Mouse (Mus musculus): ENCODE measurements at regions not wholly inside any gene's neighbourhood (a gene's known extent, or its start where the extent isn't known, plus 50 kb on each side); places are given as distances from the start of the nearest gene placed in this dataset.

- Histone ChIP-seq H3K27ac (ENCODE audit: insufficient read depth, low read depth, low read length) (no peak overlapping the region), H3K36me3 (ENCODE audit: control insufficient read depth, insufficient read depth, low read length) (no peaks in the 10 kb centered on the region), H3K4me3 (ENCODE audit: insufficient read depth, low read depth, low read length) (no peak overlapping the region), H3K4me1 (ENCODE audit: control insufficient read depth, insufficient read depth, low read length) (no peaks in the 10 kb centered on the region), H3K27me3 (replicated peaks; ENCODE audit: control insufficient read depth, insufficient read depth, low read length) (no peaks in the 10 kb centered on the region)
- DNase-seq: no peak
- TF ChIP-seq POLR2A (IDR thresholded peaks at IDR 0.05; ENCODE audit: low read depth, low read length) (no peak), CTCF (conservative IDR thresholded peaks at IDR 0.05; ENCODE audit: insufficient read depth, insufficient read length, low read depth, low read length) (no peak)
- 91% methylated on average over 4 of the region's 4 CpGs for WGBS
Observed at GRCm38 (mm10) chr11:114551262-114551661, 117.1 kb upstream of the Rpl38 start.

- 79% methylated on average over 5 of the region's 5 CpGs for WGBS
- no peak for DNase-seq
- no peak overlapping the region for H3K27ac ChIP-seq (ENCODE audit: insufficient read depth, low read depth, low read length)
- H3K4me1 ChIP-seq (ENCODE audit: control insufficient read depth, insufficient read depth, low read length): no peaks in the 10 kb centered on the region
- TF ChIP-seq POLR2A (IDR thresholded peaks at IDR 0.05; ENCODE audit: low read depth, low read length): no peak
- TF ChIP-seq CTCF (conservative IDR thresholded peaks at IDR 0.05; ENCODE audit: insufficient read depth, insufficient read length, low read depth, low read length): no peak
- H3K27me3 ChIP-seq (replicated peaks; ENCODE audit: control insufficient read depth, insufficient read depth, low read length): no peaks in the 10 kb centered on the region
- no peaks in the 10 kb centered on the region for H3K36me3 ChIP-seq (ENCODE audit: control insufficient read depth, insufficient read depth, low read length)
- H3K4me3 ChIP-seq (ENCODE audit: insufficient read depth, low read depth, low read length): no peak overlapping the region
Observed at GRCm38 (mm10) chr11:114548658-114549057, 119.7 kb upstream of the Rpl38 start.

GRCm38 (mm10) chr11:114544212-114544611 lies 124.1 kb upstream of the Rpl38 start:
- 65% methylated on average over 3 of the region's 3 CpGs for WGBS
- DNase-seq: no peak
- TF ChIP-seq POLR2A (IDR thresholded peaks at IDR 0.05; ENCODE audit: low read depth, low read length) (no peak), CTCF (conservative IDR thresholded peaks at IDR 0.05; ENCODE audit: insufficient read depth, insufficient read length, low read depth, low read length) (no peak)
- no peak overlapping the region for H3K4me3 ChIP-seq (ENCODE audit: insufficient read depth, low read depth, low read length)
- H3K36me3 ChIP-seq (ENCODE audit: control insufficient read depth, insufficient read depth, low read length): no peaks in the 10 kb centered on the region
- H3K4me1 ChIP-seq (ENCODE audit: control insufficient read depth, insufficient read depth, low read length): no peaks in the 10 kb centered on the region
- no peak overlapping the region for H3K27ac ChIP-seq (ENCODE audit: insufficient read depth, low read depth, low read length)
- H3K27me3 ChIP-seq (replicated peaks; ENCODE audit: control insufficient read depth, insufficient read depth, low read length): no peaks in the 10 kb centered on the region

GRCm38 (mm10) chr11:114542167-114542566 lies 126.2 kb upstream of the Rpl38 start:
- H3K36me3 ChIP-seq (ENCODE audit: control insufficient read depth, insufficient read depth, low read length): no peaks in the 10 kb centered on the region
- no peak for DNase-seq

GRCm38 (mm10) chr11:114540503-114540902 lies 127.8 kb upstream of the Rpl38 start:
- 71% methylated on average over 3 of the region's 3 CpGs for WGBS
- TF ChIP-seq CTCF (conservative IDR thresholded peaks at IDR 0.05; ENCODE audit: insufficient read depth, insufficient read length, low read depth, low read length): no peak
- TF ChIP-seq POLR2A (IDR thresholded peaks at IDR 0.05; ENCODE audit: low read depth, low read length): no peak
- H3K27ac ChIP-seq (ENCODE audit: insufficient read depth, low read depth, low read length): no peak overlapping the region
- no peak for DNase-seq
- no peaks in the 10 kb centered on the region for H3K36me3 ChIP-seq (ENCODE audit: control insufficient read depth, insufficient read depth, low read length)
- H3K27me3 ChIP-seq (replicated peaks; ENCODE audit: control insufficient read depth, insufficient read depth, low read length): no peaks in the 10 kb centered on the region
- no peak overlapping the region for H3K4me3 ChIP-seq (ENCODE audit: insufficient read depth, low read depth, low read length)
- no peaks in the 10 kb centered on the region for H3K4me1 ChIP-seq (ENCODE audit: control insufficient read depth, insufficient read depth, low read length)

More at GRCm38 (mm10) chr11:114542167-114542566, 126.2 kb upstream of the Rpl38 start:
- TF ChIP-seq POLR2A (IDR thresholded peaks at IDR 0.05; ENCODE audit: low read depth, low read length): no peak
- no peaks in the 10 kb centered on the region for H3K27me3 ChIP-seq (replicated peaks; ENCODE audit: control insufficient read depth, insufficient read depth, low read length)
- no peak overlapping the region for H3K27ac ChIP-seq (ENCODE audit: insufficient read depth, low read depth, low read length)
- no peaks in the 10 kb centered on the region for H3K4me1 ChIP-seq (ENCODE audit: control insufficient read depth, insufficient read depth, low read length)
- 75% methylated on average over 8 of the region's 8 CpGs for WGBS
- no peak overlapping the region for H3K4me3 ChIP-seq (ENCODE audit: insufficient read depth, low read depth, low read length)

GRCm38 (mm10) chr11:114536616-114537493 lies 131.5 kb upstream of the Rpl38 start:
- no peaks in the 10 kb centered on the region for H3K4me1 ChIP-seq (ENCODE audit: control insufficient read depth, insufficient read depth, low read length)
- no peaks in the 10 kb centered on the region for H3K36me3 ChIP-seq (ENCODE audit: control insufficient read depth, insufficient read depth, low read length)
- DNase-seq: no peak
- H3K27ac ChIP-seq (ENCODE audit: insufficient read depth, low read depth, low read length): no peak overlapping the region
- no peak overlapping the region for H3K4me3 ChIP-seq (ENCODE audit: insufficient read depth, low read depth, low read length)
- 34% methylated on average over 13 of the region's 13 CpGs for WGBS
- TF ChIP-seq CTCF (conservative IDR thresholded peaks at IDR 0.05; ENCODE audit: insufficient read depth, insufficient read length, low read depth, low read length) (no peak), POLR2A (IDR thresholded peaks at IDR 0.05; ENCODE audit: low read depth, low read length) (no peak)
- no peaks in the 10 kb centered on the region for H3K27me3 ChIP-seq (replicated peaks; ENCODE audit: control insufficient read depth, insufficient read depth, low read length)

- no peak for TF ChIP-seq CTCF (conservative IDR thresholded peaks at IDR 0.05; ENCODE audit: insufficient read depth, insufficient read length, low read depth, low read length)
- TF ChIP-seq POLR2A (IDR thresholded peaks at IDR 0.05; ENCODE audit: low read depth, low read length): no peak
- Histone ChIP-seq H3K27ac (ENCODE audit: insufficient read depth, low read depth, low read length) (no peak overlapping the region), H3K27me3 (replicated peaks; ENCODE audit: control insufficient read depth, insufficient read depth, low read length) (no peaks in the 10 kb centered on the region), H3K4me3 (ENCODE audit: insufficient read depth, low read depth, low read length) (no peak overlapping the region), H3K36me3 (ENCODE audit: control insufficient read depth, insufficient read depth, low read length) (no peaks in the 10 kb centered on the region), H3K4me1 (ENCODE audit: control insufficient read depth, insufficient read depth, low read length) (no peaks in the 10 kb centered on the region)
- 92% methylated on average over 9 of the region's 9 CpGs for WGBS
- no peak for DNase-seq
Observed at GRCm38 (mm10) chr11:114535900-114536299, 132.4 kb upstream of the Rpl38 start.

All from kidney, adult 2 months (tissue).